Mouse (Mus musculus): ENCODE measurements at regions not wholly inside any gene's neighbourhood (a gene's known extent, or its start where the extent isn't known, plus 50 kb on each side); places are given as distances from the start of the nearest gene placed in this dataset.

DNA sequence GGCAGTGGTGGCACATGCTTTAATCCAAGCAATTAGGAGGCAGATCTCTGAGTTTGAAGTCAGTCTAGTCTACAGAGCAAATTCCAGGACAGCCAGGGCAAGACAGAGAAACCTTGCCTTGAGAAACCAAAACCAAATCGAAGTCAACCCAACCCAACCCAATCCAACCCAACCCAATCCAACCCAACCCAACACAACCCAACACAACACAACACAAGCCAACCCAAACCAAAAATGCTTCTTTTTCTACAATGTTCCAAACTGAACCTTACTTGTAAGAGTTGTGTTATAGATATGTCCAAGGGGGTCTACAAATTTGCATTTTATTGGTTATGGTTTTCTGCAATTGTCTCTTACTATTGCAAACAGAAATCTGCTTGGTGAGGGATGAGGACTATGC lies 52.8 kb upstream of the Chodl start:
- no peak for DNase-seq (ENCODE audit: low spot score)

GRCm38 (mm10) chr16:78859006-78859405 lies 71.7 kb upstream of the Chodl start:
- DNase-seq (ENCODE audit: low spot score), result no peak

GRCm38 (mm10) chr16:78830957-78831356 lies 99.8 kb upstream of the Chodl start:
- DNase-seq (ENCODE audit: low spot score), result no peak

DNA sequence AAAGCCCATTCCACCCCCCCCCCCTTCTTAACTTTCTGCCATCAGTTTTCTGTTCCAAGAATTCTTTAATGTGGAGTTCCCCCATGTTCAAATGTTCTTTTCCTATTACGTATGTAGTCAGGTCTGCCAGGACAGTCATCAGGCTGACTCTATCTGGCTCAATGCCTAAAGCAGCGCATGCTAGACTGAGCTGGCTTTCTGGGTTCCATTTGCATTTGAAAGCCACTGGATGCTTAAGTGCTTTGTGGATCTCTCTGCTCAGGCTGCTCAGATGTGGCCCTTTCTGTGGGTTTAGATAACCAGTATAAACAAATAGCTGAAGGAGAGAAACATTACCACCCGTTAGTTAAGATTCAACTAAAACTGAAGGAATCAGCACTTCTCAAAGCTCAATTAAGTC lies 103.0 kb upstream of the Chodl start:
- no peak for DNase-seq (ENCODE audit: low spot score)

- DNase-seq (ENCODE audit: low spot score), result no peak
These were observed 140.7 kb upstream of the Chodl start for GRCm38 (mm10) chr16:78790064-78790463.

GRCm38 (mm10) chr16:78759226-78759625 lies 171.5 kb upstream of the Chodl start:
- DNase-seq (ENCODE audit: low spot score), result no peak

DNA sequence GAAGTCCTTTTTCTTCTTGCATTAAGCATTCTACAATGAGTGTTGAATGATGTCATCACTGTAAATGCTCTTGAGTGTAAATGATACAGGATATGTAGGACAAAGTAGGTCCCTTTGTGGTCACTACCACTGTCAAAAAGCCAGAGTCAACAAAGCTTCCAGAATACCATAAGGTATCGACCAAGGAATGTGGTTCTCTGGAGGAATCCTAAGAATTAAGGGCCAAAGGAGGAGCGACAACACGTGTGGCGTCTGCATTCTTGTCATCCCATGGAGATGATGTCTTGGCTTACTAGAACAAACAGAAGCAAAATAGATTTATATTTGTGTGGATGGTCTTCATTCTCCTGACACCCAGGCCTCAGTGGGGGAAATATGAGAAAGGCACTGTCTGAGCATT lies 161.4 kb upstream of the D16Ertd472e start:
- no peak for DNase-seq (ENCODE audit: low spot score)

GRCm38 (mm10) chr16:78730583-78731501 lies 154.3 kb upstream of the D16Ertd472e start:
- no peak for DNase-seq (ENCODE audit: low spot score)

DNA sequence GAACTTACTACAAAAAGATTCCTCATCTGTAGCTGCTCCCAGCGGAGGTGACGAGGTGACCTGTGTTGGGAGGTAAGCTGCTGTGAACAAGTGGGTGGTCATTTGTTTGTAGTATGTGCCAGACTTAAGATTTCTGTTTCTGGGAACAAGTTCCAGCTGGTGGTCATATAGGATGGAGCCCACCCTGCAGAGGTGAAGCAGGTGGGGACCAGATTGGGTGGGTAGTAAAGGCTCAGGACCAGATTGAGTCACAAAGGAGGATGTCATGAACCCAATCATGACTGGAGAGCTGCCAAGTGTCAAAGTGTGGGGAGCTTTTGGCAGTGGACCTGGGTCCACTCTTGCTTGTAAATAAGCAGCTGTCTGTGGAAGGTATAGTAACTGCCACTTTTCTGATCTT lies 149.0 kb upstream of the D16Ertd472e start:
- DNase-seq (ENCODE audit: low spot score), result no peak

GRCm38 (mm10) chr16:78709943-78710342 lies 133.4 kb upstream of the D16Ertd472e start:
- DNase-seq (ENCODE audit: low spot score), result no peak

GRCm38 (mm10) chr16:78707566-78707965 lies 131.1 kb upstream of the D16Ertd472e start:
- no peak for DNase-seq (ENCODE audit: low spot score)

DNA sequence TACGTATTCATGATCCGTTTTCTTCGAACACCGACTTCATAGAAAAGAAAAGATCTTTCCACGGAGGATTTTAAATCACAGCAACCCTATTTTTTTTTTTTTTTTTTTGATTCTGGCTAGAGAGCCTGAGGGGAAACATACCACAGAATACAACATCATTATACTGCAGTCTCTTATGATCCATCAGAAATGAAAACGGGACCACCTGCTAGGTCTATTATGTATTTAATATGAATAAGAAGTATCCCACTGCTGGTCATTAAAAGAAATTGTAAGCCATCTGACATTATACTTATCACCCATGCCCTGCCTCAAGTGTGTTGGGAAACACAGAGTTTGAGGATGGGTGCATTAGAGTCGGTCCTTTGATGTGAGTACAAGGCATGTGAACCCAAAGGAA lies 130.7 kb upstream of the D16Ertd472e start:
- no peak for DNase-seq (ENCODE audit: low spot score)

DNA sequence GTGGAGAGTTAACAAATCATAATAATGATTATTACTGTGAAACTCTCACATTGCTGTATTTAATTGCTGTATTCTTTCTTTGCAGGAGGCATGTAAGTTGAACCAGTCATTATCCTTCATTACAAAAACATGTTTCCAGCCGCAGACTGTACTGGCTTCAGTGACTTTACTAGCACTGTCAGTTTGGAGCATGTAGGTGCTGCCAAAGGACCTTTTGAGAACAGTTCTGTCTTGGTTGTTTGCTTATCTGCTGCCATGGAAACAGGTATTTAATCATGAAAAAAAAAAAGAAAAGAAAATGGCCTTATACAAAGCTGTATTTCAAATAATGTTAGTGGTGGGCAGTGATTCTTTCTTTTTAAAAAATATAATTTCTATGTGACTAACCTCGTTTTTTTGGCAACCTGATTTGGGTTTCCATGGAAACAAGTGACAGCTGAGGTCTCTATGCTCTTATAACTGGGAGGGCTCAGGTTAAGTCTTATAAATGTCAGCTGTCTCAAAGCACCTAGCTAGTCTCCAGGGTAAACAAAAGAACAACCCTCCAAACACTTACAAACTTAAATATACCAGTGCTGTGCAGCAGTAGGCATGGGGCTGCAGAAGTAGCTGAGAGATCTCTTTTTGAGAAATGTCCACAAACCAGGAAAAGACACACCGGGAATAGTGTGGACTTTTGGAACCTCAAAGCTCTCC lies 121.2 kb upstream of the D16Ertd472e start:
- no peak for DNase-seq (ENCODE audit: low spot score)

GRCm38 (mm10) chr16:78688251-78688650 lies 111.7 kb upstream of the D16Ertd472e start:
- DNase-seq (ENCODE audit: low spot score), result no peak

DNA sequence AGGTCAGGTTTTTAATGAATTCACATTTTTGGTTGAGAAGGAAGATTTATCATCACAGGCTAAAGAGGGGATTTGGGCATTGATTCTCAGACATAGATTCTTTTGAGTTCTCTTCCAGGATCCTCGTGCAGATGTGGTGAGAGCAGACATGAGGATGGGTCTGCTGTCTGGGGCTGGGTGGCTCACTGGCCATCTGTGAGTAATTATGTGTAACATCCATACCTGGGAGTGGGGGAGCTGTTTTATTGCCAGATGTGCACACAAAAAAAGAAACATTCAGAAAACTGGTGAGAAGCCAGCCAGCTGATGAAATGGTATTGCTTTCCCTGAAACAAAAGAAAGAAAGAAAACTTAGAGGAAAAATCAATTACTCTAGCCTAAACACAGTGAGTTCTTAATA lies 108.7 kb upstream of the D16Ertd472e start:
- DNase-seq (ENCODE audit: low spot score), result no peak

DNA sequence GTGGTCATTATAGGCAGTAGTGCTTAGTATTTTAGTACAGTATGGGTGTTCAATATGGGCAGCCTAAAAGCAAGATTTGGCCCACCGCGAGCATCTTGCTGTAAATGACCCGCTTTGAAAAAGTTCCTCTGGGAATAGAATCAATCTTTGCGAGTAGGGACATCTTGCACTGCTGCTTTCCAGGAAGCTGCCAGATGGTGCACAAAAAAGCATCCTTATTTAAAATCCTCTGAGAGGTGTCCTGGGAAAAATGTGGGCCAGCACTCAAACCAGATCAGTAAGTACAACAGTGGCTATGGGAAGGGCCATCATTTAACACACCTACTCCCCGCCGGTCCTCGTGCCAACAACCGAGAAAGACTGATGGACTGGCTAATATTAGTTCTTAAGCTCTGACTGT lies 107.5 kb upstream of the D16Ertd472e start:
- DNase-seq (ENCODE audit: low spot score), result no peak

DNA sequence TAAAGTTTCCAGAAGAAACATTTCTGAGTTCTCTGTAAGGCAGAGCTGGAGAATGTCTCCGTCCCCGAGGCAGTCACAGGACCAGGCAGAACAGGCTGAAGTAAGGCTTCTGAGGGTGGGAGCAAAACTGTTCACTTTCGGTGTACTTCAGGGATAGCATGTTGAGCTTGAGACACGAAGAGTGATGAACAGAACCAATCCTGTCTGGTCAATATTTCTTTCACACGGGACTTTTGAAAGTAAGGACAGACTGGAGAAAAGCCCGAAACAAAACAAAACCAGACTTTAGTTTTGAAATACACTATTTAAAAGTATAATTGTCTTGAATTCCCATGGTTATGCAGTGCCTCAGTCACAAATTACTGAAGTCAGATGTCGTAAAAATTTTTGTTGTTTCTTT lies 84.6 kb upstream of the D16Ertd472e start:
- no peak for DNase-seq (ENCODE audit: low spot score)

DNA sequence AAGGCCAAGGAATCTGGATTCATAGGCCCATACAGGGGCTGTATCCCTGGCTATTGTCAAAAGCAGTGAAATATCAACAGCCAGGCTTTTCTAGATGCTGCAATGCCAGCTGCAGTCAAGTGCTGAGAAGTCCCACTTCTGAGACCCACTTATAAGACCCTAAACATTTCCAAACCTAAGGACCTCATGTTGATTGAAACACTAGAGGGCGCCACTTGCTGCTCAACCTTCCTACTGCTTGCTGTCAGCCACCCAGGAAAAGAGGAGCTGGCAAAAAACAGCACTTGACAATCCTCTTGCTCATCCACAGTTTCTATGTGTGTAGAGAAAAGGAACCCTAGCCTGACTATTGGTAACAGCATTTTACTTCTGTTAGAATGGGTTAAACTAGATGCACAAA lies 68.2 kb upstream of the D16Ertd472e start:
- no peak for DNase-seq (ENCODE audit: low spot score)

- no peak for DNase-seq (ENCODE audit: low spot score)
These were observed 65.2 kb upstream of the D16Ertd472e start for GRCm38 (mm10) chr16:78641717-78642116.

DNA sequence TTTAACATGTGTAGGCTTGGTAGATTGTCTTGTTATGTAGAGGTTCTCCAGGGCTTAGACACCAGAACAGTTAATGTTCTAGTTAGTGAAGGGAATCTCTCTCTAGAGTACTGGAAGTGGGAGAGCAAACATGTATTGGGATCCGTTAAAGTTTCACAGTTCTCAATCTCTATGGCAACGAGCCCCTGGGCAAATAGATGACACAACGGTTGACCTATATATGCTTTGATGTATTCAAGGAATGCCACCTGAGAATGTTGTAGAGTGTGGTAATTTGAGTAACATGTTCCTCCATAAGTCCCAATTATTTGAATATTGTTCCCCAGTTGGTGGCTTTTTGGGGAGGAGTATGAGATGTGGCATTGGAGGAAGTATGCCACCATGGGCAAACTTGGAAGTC lies 64.7 kb upstream of the D16Ertd472e start:
- no peak for DNase-seq (ENCODE audit: low spot score)

- no peak for DNase-seq (ENCODE audit: low spot score)
These were observed 60.9 kb upstream of the D16Ertd472e start for GRCm38 (mm10) chr16:78637452-78637851.

- no peak for DNase-seq (ENCODE audit: low spot score)
These were observed 60.5 kb upstream of the D16Ertd472e start for GRCm38 (mm10) chr16:78637015-78637414.

DNA sequence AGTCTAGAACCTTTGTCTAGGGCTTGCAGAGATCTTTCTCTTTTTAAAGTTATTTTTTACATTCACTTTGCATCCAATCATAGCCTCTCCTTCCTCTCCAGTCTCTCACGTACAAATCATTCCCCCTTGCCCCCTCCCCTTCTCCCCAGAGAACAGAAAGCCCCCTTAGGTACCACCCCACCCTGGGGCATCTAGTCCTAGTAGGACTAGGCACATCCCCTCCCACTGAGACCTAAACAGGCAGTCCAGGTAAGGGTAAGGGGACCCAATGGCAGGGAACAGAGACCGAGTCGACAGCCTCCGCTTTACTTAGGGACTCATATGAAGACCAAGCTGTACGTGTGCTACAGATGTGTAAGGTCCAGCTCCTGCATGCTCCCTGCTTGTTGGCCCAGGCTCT lies 59.3 kb upstream of the D16Ertd472e start:
- DNase-seq (ENCODE audit: low spot score), result no peak
